Mouse (Mus musculus): ENCODE results near the gene Epha4. TPM values are rescaled to one million over a fixed set of nuclear protein-coding genes. Genes with fewer than 3 reads are reported as not detected.

The Epha4 gene
- total RNA-seq, 4 experiments from 2014 or later = 139 to 158 (median 143) TPM

DNA sequence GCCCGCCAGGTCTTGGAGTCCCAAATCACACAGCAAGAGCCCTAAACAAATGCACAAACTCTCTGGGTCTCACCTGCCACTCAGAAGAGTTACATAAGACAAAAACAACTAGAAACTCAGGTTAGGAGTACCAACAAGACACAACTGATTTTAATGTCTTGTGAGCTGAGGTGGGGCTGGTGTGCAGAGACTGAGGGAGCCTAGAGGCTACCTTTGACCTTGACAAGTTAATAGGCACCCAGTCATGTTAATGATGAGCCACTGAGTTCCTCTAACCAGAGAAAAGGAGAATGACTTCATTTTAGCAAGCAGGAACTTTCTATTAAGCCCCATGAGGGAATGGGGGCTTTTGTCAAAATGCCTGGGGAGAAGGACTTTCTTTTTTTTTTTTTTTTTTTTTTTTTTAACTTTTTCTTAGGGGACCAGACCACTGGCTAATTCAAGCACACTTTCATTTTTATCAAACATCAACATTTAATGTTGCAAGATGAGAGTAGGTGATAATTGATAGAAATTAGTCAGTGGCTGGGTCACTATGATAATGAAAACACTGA, 67.8 kb downstream of the Epha4 start:
- DNase-seq (ENCODE audit: low spot score in 2 of 2) = no peak

DNA sequence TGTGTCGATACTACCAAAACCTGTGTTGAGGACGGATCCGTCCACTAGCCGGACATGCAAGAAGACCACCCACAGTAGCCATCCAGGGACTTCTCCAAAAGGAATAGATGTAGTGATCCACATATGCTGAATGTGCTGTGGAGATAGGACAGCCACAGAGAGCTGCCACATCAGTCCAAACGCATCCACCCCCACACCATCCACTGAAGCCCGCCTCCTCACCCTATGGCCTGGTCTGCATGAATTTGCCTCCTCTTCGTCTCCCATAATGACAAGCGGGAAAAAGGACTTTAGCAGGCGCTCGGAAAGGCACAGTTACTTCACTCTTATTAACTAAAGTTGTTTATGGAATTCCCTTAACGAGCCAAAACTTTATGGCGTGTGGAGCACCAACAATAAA, 68.5 kb downstream of the Epha4 start:
- peak in 1 of 2 experiments; percentile 49 for DNase-seq (ENCODE audit: low spot score in 2 of 2)

DNA sequence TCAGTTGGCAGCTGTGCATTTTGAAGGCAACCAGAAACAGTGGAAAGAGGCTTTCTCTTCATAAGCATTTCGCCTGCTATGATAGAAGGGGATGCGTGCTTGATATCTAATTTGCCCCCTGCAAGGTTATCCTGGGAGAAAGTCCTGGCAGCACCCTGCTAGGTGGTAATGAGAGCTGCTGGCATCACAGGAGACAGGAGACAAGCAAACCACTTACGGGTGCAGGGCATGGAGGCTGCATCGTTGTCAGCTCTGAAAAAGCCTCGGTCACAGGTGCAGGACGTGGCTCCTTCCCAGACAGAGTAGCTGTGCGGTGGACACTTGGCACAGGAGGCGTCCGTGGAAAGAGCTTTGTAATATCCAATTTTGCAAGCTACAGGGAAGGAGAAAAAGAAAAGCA, 70.2 kb downstream of the Epha4 start:
- no peak for DNase-seq (ENCODE audit: low spot score in 2 of 2)

DNA sequence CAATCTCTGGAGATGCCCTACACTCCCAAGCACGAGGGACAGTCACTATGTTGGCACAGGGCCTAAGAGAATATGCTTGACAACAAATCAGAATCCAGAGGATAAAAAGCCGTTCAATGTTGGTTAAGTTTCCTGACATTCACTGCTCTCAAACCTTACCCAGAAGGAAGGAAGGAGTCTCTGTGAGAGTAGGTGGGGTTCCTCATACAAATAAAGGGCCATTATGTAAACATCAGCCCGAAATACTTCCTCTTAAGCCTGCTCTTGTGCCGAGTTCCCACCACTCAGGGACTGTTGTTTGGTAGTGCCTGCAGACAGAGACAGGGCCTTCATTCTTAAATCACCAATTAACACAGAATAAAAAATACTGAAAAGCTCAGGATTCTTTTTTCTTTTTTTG, 72.9 kb downstream of the Epha4 start:
- DNase-seq (ENCODE audit: low spot score in 2 of 2) = no peak

DNA sequence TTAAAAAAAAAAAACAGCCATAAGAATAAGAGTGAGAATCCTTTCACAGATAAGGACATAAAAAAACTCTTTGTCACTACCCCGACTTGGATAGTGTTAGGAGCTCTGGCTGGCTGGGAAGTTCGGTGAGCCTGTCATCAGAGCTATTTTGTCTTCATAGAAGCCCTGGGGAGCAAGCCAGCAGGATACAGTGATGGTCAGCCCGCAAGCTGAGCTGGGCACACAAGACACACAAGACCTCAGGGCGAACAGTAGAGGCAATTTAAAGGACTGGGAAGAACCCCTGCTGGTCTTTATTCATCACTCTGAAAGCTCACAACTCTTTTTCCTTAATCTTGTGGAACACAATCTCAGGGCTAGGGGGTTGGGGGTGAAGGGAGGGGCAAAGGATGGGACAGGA, 73.5 kb downstream of the Epha4 start:
- no peak for DNase-seq (ENCODE audit: low spot score in 2 of 2)

DNA sequence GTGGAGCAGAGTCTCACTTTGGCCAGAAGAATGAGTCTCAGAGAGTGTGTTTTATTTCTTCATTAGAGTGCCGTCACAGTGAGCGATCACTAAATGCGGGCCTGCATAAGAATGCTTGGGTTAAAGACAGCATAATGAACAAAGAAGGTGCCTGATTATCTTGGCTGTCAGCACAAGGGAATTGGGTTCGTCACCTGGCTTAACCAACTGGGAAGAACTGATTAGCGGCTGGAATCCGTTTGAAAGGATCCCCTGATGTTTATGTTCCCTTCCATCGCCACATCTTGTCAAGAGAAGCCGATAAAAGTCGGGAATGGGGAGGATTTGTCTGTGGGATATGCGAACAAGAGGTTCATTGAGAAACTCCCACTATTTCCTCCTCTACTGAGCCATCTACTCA, 74.4 kb downstream of the Epha4 start:
- DNase-seq (ENCODE audit: low spot score in 2 of 2) = no peak

DNA sequence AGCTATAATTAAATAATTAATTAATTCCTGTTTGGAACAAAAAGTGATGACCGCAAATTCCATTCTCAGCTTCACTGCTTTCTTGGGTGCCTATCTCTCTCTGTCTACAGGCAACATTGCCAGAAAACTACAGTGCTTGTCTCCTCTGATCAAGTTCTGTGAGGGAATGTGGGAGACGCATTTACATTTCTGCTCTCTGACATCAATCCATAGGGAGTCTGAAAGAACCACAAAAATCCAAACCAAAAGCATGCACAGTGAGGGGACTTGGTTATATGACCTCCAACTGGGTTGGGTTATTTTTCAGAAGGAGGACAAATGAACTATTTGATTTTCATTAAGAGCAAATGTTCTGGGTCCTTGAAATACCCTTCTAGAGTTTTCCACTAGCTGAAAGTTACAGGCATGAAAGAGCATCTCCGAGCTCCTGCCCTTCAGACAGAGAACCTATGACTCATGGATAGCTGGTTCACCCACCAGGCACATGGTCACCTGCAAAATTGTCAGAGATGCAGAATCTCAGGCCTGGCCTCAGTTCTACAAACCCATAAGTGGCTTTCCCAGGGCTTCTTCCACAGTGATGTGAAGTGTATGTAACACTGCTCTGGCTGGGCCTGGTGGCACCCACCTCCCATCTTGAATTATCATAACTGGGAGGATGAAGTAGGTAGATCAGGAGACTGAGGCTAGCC, 75.4 kb downstream of the Epha4 start:
- DNase-seq (ENCODE audit: low spot score in 2 of 2) = no peak

DNA sequence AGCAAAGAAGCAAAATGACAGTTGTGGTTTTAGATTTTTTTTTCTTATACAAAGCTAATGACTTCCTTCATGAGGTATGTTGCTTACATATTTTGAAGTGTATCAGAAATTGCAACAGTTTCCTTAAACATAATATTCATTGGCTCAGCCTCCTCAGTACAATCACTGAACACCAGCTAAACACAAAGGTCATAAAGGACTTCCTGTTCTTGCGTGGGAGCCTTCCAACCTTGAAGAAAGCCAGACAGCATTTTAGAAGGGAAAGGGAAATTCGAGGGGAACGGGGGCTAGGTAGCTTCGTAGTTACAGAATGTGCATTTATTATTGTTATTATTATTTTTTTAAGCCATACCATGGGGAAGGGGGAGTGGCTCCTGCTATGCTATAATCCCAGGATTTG, 76.2 kb downstream of the Epha4 start:
- no peak for DNase-seq (ENCODE audit: low spot score in 2 of 2)

DNA sequence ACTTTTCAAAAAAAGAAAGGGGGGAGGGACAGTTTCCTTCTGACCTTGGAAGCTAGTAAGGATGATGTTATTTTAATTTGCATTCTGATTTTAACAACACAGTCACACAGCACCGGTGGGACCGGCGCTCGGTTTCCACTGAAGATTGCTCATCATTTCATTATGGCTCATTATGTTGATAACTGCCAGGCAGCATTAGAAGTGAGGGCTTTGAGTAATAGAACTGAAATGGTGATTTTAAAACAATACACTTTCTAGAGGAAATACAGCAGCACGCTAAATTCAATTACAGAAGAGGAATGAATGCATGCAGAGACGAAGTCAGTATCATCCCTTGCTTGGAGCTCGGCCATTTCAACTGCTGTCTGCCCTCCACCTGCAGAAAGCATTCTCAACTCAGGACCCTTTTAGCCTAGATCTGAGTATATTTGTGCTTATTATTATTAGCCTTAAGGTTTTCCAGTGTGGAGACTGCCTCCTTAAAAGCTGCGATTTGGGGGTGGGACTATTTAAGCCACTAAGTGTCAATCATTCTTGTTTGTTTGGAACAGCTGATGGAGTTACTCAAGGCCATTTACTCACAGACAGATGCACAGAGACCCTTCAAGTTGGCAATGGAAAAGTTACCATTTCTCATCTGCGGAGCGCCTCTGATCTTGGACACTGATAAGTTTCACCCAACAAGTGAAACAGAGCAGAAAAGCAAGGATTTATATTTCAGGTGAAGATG, 76.8 kb downstream of the Epha4 start:
- no peak for DNase-seq (ENCODE audit: low spot score in 2 of 2)

DNA sequence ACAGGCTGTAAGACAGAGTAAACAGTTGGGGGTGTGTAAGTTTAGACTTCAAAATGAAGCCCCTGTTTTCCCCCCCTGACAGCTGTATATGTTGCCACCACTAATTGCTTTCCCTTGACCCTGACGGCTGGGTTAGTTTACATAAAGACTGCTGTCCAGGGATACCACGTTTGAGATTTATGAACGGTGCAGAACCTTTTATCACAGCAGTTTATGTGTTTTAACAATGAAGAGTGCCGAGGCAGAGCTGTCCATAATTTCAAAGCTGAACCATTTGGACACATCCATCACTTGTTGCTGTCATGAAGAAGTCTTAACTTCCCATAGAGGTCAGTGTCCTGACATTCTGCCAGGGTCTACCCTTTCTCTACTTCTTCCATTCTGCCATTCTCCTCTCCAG, 79.8 kb downstream of the Epha4 start:
- DNase-seq (ENCODE audit: low spot score in 2 of 2) = no peak

DNA sequence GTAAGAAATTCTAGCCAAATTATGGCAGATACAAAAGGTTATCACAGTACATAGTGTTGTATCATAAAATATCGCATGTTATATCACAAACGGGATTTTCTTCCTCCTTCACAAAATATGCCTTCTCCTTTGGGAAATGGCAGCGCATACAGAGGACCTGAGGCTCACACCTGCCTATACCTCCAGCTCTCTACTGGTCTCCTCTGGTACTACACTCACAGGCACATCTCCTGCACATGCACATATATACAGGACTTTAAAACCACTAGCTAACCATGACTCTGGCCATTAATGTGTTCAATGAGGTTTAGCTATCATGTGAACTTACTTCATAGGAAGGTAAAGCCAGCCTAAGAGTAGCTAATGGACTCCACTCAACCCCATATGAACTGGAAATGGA, 81.7 kb downstream of the Epha4 start:
- DNase-seq (ENCODE audit: low spot score in 2 of 2) = no peak

DNA sequence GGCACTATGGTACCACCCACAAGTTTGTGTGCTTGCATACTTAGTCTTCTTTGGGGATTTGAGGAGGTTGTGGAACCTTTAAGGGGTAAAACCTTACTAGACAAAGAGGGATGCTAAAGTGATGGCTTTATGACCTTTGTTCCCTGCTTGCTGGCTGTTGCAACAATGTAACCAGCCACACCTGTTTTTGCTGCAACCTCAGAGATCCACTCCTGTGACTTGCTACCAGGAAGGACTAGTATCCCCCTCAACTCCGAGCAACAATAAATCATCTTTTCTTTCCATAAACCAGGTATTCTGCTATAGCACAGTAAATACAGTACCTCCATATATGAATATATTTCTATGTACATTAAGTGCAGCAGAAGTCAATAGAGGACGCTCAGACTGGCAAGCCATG, 82.4 kb downstream of the Epha4 start:
- DNase-seq (ENCODE audit: low spot score in 2 of 2) = no peak

DNA sequence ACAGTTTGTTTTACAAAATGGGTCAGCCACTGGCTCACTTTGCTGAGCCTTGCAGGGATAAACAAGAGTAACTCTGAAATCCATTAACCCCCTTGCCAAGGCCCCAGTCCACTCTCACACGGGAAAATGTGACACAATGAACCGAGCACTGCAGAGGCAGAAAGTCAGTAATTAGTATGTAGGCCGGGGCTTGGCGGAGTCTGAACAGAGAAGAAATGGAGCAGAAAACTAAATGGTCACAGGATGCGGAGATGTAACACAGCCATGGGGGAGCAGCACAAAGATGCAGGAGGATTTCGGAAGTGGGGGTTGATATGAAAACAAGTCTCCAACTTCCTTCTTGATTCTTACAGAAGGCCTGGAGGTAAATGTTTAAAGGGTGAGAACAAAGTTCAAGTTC, 85.7 kb downstream of the Epha4 start:
- DNase-seq (ENCODE audit: low spot score in 2 of 2) = no peak

DNA sequence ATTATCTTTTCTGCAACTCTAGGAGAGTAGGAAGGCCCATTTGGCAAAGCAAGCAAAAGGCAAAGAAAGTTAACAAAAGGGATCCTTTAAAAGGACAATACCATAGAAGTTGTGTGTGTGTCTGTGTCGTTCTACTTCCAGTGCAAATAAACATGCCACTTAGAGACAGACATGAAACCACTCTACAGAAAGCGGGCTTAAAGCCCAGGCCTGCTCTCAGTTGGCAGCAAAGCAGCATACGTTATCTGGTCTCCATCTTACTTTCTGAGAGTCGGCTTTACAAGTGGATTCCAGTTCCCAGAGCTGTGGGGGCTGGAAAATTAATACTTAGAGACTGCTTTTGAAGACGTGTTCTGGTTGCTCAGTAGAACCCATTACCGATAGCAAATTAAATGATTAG, 87.9 kb downstream of the Epha4 start:
- no peak for DNase-seq (ENCODE audit: low spot score in 2 of 2)

DNA sequence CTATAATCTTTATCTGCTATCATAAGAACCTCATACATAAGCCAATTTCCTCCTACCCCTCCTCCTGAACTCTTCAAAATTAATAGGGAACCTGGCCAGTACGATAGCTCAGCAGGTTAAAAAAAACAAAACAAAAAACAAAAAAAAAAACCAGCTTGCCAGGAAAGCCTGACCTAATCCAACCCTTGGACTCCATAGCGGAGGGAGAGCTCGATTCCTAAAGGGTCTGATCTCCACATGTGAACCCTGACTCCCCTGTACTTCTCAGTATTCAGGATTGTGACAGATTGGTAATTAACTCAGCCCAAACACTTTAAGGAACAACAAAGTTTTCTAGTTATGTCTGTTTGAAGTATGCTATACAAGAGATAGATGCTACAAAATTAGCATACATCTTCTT, 89.7 kb downstream of the Epha4 start:
- DNase-seq (ENCODE audit: low spot score in 2 of 2) = no peak

DNA sequence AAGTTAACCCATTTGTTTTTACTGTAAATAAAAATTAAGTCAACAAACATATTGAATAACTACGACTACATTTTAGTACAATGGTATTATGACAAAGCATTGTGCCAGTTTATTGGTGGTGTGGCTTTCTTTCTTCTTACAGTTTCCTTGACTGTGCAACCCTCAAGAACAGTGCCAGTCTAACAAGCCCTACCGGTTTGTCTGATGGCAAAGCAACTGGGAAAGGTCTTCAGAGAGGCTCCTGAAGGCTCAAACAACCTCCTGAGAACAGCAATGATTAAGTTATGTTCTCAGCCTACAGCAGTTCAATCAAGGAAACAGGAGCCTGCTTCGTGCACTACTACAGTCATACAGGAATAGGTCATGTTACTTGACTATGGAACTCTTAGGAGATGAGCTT, 93.8 kb downstream of the Epha4 start:
- no peak for DNase-seq (ENCODE audit: low spot score in 2 of 2)

DNA sequence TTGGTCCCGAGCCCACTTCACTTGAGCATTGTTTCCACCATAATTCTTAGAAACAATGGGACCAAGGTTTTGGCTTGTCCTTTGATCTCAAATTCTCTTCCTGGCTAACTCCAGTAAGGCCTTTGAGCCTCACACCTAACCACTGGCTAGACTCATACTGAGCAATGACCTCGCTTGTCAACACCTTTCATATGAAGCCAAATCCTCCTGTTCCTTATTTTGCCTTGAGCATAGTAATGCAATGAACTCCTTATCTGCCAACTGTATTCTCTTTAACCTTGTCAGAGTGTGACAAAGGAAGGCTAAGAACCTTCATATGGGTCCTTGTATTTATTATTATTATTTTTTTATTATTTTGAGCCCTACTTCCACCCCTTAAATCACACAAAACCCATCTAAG, 94.5 kb downstream of the Epha4 start:
- no peak for DNase-seq (ENCODE audit: low spot score in 2 of 2)

DNA sequence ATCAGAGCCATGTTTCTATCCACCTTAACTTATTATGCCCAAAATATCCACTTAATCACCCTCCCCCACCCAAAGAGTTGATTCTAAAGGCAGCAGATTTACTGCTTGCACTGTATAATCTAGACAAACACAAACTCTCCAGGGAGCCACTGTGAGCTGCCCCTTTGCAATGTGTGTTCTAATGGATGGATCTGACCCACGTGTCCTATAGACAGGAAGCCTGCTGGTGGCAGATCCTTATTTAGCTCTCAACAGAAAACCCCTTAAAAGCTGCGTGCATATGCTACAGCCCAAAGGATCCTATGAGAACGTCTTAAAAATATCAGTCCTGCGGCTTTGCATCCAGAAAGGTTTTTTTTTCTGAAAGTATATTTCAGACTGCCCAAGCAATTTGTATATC, 98.0 kb downstream of the Epha4 start:
- DNase-seq (ENCODE audit: low spot score in 2 of 2) = no peak

DNA sequence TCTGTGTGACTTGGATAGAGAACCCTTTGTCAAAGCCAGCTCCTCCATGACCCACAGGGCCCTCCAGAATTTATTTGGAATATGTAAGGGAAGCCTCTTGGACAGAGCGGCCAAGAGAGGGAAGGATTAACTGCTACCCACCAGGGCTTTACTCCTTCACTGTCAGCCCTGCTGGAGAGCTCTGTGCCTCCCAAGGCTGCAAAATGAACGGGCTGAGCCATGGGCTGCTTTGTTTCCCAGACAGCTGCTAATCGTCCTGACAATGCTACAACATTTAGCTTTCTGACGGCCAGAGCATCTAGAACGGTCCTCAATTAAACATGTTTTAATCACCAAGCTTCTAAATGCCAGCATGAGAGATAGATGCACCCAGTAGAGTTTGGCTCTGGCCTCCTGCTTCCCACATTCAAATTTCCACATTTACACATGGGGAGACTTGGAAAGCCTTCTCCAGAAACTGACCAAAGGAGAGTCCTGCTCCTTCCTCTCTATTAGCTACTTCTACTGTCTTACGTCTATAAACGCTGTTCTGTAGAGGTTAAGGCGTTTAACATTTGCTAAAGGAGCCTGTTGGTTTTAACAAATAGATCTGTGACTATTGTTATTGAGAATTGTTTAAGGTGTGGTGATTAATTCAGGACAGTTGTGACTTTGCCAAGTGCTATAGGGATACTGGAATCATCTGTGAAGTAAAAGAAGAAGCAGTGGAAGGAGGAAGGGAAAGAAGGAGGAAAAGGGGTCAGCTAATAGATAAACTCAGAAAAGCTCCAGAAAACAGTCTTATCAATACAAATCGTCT, 101.8 kb downstream of the Epha4 start:
- no peak for DNase-seq (ENCODE audit: low spot score in 2 of 2)

DNA sequence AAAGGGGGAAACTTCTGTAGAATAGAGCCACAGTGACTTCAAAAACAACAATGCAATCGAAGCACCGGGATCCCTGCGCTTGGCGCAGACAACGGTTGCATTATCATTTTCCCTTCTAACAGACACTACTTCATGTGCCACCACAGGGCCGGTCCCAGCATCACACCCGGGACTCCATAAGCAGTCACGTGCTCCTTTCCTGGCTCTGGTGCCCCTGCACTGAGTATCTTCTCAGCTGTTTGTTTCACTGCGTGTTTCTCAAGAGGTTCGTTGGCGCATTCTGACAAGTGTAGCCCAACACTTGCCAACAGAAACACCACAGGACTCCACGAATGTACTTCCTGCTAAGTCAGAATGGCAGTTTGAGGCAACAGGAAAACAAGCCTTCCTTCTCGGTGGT, 102.6 kb downstream of the Epha4 start:
- DNase-seq (ENCODE audit: low spot score in 2 of 2) = no peak

DNA sequence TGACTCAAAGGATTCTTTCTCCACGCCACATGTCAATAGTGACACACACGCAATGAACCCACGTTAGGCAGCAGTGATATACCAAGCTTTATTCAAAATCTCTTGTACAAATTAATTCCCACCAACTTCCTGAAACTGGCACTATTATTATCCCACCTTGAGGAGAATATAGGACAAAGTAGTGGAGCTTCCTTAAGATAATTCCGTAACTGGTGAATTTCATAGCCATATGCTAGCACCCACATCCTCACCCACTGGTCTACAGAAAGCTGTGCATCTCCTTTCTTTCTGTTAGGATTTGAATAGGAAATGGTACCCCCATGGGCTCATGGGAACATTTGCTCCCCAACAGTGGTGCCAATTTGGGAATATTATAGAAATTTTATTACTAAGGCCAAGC, 103.7 kb downstream of the Epha4 start:
- peak in 1 of 2 experiments; percentile 36 for DNase-seq (ENCODE audit: low spot score in 2 of 2)

DNA sequence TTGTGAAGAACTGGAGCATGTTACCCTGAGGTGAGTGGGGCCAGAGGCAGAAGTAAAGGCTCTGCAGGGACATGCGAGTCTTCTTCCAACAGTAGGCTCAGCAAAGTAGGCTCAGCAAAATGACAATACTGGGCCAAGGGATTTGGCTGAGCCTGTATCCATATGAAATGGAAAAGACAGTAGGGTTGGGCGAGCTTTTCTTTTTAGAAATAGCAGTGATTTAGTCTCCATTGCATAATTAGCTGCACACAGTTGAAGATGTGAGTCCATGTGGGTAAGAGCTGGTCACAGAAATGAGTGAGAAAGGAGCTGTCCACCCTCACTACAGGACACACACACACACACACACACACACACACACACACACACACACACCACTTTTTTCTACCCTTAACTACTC, 104.2 kb downstream of the Epha4 start:
- DNase-seq (ENCODE audit: low spot score in 2 of 2) = no peak

All from left cerebral cortex, adult 8-10 months (tissue).